Mouse (Mus musculus) layer of hippocampus, adult 2 months (tissue): ENCODE measurements around the gene Per1. TPM values are rescaled to one million over a fixed set of nuclear protein-coding genes. Genes with fewer than 3 reads are reported as not detected.
A peak's percentile ranks its signal among the peaks of the same experiment; 100 is the strongest.

ENCODE experiments used
- DNase-seq, 2 experiments: peaks; one replicate each; pipeline ENCODE4 v3.0.0; 2022; ENCODE audit warnings: low spot score in 2 of 2
- H3K27ac ChIP-seq: fragments of 200-600 bp; 2 replicates; pipeline ENCODE4 v1.8.1; 2022
- H3K4me3 ChIP-seq: fragments of 200-600 bp; 2 replicates; pipeline ENCODE4 v1.8.1; 2022; ENCODE audit warnings: mild to moderate bottlenecking
- CTCF ChIP-seq: fragments of 200-600 bp; conservative IDR thresholded peaks from 2 replicates; pipeline ENCODE4 v1.8.1; 2022; ENCODE audit warnings: antibody characterized with exemption, mild to moderate bottlenecking, moderate library complexity
- total RNA-seq, 2 experiments: library from RNA; stranded (reverse); gene quantifications; 2 replicates each; pipeline ENCODE4 v1.2.3; 2021

Per1 gene
- total RNA-seq, 2 experiments from 2014 or later: 83.4 to 95.2 TPM

DNA sequence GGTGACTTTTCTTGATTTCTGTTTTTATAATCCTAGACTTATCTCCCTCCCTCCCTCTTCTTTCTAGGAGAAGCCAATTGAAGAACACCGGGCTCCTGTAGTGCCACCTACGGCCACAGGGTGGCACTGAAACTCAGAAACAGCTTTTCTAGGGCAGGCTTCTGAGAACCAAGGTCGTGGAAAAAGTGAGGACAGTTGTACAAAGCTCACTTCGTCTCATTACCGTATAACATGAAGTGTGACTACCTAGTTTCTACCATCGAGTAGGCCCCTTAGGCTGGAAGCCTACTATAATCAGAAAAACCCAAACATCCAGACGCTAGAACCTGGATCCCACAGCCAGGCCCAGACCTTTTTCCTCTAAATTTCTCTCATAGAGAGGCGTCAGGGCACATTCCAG lies 28.1 kb upstream of the Per1 start:
- TF ChIP-seq CTCF: peak; percentile 98
- peak; percentile 88 to 92 for DNase-seq
- Histone ChIP-seq H3K27ac (peak overlapping the region; percentile 84), H3K4me3 (peak overlapping the region; percentile 31)

DNA sequence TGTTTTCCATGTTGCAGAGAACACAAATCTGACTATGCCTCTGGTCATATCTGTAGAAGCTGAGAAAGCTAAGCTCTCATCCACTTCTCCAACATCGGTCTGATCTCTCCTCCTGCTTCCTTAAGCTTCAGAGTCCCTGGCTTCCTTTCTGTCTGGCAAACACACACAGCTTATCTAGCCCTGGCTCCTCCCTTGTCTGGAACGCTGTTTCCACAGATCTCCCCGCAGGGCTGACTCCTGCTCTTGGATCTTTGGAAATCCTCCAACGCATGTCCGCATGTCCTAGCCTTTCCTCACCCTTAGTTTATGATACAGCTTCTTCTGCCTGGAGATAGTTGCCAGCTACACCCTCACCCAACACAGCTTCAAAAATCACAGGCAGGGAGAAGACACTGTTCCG lies 27.4 kb upstream of the Per1 start:
- no peak overlapping the region for H3K4me3 ChIP-seq
- no peak for TF ChIP-seq CTCF
- peak overlapping the region; percentile 84 for H3K27ac ChIP-seq
- DNase-seq: no peak

DNA sequence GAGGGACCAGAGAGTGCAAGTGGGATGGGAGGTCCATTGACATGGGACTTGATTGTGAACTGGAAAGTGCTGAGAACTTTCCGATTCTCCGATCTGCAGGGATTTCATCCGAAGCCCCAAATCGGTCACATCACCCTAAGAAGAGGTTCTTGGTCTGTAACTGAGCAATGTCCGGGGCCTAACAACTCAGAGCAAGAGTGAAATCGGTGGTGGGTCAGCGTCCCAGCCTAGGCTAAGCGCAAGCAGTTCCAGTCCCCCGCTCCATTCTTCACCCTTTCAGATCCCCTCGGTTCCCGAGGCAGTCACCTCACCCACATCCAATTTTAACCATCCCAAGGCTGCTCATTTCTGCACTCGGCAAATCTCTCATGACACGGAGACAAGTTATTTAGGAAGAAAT lies 24.9 kb upstream of the Per1 start:
- TF ChIP-seq CTCF: no peak
- DNase-seq: no peak
- Histone ChIP-seq H3K4me3 (peak overlapping the region; percentile 78), H3K27ac (peak overlapping the region; percentile 97)

DNA sequence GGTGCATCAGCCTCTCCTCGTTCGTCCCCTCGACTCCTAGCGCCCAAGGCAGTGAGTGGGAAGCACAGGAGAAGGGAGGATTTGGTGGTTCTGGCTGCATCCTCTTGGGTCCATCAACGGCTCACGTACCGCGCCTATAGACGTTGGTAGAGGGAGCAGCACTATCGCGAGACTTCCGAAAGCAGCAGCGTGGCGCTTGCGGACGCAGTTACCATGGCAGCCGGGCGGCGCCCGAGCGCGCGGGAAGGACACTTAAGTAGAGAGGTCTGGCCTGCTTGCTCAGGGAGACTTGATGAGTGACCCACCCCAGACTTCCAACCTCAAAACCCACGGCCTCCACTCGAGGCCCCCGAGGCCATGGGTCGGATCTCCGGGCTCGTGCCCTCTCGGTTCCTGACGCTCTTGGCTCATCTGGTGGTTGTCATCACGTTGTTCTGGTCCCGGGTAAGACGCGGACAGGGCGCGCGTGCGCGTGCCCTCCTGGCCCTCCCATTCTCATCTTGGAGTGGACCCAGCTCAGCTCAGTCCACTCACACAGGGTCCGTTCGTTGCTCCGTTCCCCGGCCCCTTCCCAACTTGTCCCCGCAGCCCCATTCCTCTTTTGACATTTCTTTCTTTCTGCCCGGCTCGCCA lies 24.3 kb upstream of the Per1 start, which contains the start of gene Tmem107:
Gene Tmem107, plus strand, starts transcription at position 217 of the 633 bp plus-strand sequence.
- peak within 1 kb of the TSS; percentile 97 for H3K27ac ChIP-seq

DNA sequence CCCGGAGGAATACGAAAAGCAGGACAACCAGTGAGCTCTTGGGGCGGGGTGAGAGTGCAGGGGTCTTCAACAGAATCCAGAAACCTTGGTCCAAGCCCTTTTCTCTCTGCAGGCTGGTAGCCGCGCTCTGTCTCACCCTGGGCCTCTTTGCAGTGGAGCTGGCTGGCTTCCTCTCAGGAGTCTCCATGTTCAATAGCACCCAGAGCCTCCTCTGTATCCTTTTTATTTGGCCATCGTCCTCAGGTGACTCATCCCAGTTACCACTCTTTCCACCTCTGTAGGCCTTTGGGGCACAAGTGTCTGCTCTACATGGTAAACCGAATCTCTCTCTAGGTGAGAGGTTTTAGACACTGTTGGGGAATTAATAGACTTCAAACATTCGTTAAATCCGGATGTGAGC lies 23.8 kb upstream of the Per1 start:
- H3K4me3 ChIP-seq: peak overlapping the region; percentile 78
- no peak for DNase-seq
- peak overlapping the region; percentile 97 for H3K27ac ChIP-seq
- no peak for TF ChIP-seq CTCF

More for the DNA sequence above, 24.3 kb upstream of the Per1 start, which contains the start of gene Tmem107:
- H3K4me3 ChIP-seq: peak within 1 kb of the TSS; percentile 78
- no peak for TF ChIP-seq CTCF
- DNase-seq: peak; percentile 91 to 92

DNA sequence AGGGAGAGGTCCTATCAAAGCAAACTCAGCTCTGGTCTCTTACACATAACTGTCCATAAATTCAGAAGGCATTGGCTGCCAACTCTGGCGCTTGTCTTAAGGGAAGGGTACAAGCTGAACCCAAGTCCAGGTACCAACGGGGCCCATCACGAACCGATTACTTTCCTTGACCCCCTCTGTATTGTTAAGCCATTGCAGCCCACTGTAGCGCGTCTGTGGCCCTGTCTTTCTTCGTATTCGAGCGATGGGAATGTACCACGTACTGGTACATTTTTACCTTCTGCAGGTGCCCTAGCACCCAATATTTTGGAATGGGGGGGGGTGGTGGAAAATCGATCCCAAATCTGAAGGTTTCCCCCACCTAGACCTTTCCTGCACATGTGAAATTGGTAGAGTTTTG lies 22.8 kb upstream of the Per1 start:
- Histone ChIP-seq H3K4me3 (no peak overlapping the region; the same call in 1 of the 2 replicates), H3K27ac (peak overlapping the region; percentile 100)
- no peak for TF ChIP-seq CTCF
- DNase-seq: no peak

DNA sequence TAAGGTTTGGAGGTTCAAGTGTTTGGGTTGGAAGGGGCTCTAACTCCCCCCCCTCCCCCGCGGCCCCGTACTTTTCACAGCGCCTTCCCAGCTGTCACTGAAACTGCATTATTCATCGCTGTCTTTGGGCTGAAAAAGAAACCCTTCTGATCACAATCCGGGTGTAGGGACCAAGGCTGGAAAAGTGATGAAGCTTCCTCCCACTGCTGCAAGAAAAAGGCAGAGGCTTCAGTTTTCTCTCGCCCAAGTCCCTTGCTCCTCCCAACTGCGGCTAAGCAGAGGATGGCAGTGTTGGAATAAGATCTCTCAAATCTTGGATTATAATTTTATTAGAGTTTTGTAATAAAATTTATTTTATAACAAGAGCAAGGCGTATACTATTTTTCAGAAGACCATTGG lies 22.4 kb upstream of the Per1 start:
- TF ChIP-seq CTCF: no peak
- DNase-seq: no peak
- H3K27ac ChIP-seq: peak overlapping the region; percentile 100
- peak overlapping the region; percentile 57 for H3K4me3 ChIP-seq

DNA sequence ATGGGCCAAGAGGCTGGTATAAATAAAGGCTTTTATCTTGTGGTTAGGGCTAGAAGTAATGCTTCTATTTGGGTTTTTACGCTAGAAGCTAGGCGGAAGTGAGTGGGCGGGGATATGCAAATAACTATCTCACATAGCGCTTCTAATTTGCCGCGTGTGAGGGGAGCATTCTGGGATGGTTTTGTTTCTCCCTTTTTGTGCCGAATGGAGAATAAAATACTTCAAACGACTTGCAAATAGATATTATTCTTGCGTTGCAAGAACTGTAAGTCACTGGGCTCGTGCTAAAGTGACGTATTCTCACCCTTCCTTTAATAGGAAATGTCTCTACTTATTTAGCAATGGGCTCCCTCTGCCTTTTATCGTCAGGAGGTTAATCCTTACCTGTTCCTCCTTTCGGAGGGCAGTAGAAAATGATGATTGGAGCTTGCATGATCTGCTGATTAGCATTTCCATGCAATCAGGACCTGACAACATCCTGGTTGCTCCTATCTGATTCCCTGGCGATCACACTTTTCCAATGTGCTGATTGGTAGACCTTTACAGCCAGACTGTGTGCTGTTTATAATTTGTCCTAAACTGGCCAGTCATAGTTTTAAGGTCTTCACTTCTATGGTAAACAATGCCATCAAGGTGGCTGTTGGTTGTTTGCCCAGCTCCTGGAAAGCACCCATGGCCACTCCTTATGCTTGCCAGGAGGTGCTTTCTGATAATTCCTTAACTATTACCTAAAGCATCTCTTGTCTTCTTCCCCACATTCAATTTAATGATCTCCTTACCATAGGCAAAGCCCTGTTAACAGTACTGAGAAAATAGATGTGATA lies 21.7 kb upstream of the Per1 start:
- Histone ChIP-seq H3K4me3 (peak overlapping the region; percentile 57), H3K27ac (peak overlapping the region; percentile 100)
- peak; percentile 85 to 89 for DNase-seq
- TF ChIP-seq CTCF: peak; percentile 51

DNA sequence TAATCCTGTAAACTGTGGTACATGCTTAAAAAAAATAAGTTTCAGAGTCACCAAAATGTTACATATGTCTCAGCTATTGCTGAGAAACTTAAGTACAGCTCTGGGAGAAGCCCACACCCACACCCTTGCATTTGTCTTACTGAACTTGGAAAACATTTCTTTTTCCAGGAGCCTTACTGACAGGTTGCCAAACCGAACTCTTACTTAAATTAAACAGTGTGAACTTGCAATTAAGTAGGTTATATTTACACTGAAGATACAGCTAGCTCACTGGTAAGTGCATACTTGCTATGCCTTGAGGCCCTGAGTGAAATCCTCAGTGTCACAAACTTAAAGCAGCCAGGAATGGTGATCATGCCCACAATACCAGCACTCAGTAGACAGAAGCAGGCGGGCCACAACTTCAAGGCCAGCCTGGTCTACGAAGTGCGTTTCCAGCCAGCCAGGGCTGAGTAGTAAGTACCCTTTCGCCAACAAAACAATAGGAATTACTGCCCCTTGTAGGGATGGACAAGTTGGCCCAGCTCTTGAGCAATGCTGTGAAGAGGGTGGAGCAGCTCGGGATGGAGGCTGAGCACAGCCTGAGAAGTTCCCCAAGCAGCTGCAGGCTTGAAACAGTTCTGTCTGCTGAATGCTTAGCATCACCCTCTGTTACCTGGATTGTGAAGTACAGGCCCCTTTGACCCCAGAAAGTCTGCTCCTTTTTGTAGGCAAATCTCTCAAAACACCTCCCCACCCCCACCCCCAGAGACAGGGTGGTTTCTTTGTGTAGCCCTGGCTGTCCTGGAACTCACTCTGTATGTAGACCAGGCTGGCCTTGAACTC lies 20.9 kb upstream of the Per1 start:
- no peak overlapping the region for H3K4me3 ChIP-seq

DNA sequence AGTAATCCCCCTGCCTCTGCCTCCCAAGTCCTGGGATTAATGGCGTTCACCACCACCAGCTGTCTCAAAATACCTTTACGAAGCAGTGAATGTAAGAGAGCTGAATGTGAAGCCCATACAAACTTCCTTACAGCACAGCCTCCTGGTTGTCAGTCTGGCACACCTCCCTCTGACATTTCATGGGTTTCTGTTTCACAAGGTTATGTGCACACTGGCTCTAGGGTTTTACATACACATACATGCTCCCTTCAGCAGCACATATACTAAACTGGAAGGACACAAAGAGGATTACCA lies 20.3 kb upstream of the Per1 start:
- DNase-seq: no peak
- no peak for TF ChIP-seq CTCF
- H3K27ac ChIP-seq: no peak overlapping the region
- no peak overlapping the region for H3K4me3 ChIP-seq

More for the DNA sequence above, 20.9 kb upstream of the Per1 start:
- no peak for TF ChIP-seq CTCF
- H3K27ac ChIP-seq: peak overlapping the region; percentile 100; the same call in 1 of the 2 replicates
- no peak for DNase-seq

DNA sequence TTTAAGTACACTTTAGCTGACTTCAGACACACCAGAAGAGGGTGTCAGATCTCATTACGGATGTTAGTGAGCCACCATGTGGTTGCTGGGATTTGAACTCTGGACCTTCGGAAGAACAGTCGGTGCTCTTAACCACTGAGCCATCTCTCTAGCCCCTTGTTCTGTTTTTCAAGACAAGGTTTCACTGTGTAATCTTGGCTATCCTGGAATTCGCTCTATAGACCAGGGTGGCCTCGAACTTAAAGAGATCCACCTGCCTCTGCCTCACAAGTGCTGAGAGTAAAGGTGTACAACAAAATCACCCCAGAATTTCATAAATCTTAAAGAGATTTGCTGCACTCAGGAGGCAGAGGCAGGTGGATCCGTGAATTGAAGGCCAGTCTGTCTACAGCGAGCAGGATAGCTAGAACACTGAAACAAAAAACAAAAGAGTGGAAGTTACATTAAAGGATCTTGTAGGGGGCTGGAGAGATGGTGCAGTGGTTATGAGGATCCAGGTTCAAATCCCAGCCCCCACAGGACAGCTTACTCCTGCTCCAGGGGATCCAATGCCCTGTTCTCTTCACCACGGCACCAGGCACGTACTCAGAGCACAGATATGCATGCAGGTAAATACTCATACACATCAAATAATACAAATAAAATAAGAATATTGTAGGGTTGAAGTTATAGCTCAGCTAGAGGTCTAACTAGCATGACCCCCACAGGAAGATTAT lies 19.1 kb upstream of the Per1 start:
- Histone ChIP-seq H3K27ac (peak overlapping the region; percentile 53; the same call in 1 of the 2 replicates), H3K4me3 (no peak overlapping the region)
- no peak for TF ChIP-seq CTCF
- no peak for DNase-seq

DNA sequence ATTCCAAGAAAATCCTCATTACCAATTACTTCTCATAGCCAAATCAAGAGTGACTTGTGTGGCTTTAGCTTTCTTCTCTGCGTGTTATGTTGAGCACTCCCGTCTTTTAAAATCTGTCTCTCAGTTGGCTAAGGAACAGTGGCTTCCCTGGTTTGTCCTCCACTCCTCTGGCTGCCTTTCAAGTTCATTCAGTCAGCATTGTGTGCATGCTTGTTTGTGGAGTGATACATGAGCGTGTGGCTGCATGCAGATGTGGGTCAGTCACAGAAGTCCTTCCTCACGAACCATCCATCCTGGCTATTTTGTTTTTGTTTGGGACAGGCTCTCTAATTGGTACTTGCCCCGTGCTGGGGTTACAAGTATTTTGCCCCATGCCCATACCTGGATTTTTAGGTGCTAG lies 18.4 kb upstream of the Per1 start:
- no peak for DNase-seq
- H3K27ac ChIP-seq: peak overlapping the region; percentile 53
- no peak overlapping the region for H3K4me3 ChIP-seq
- TF ChIP-seq CTCF: no peak

DNA sequence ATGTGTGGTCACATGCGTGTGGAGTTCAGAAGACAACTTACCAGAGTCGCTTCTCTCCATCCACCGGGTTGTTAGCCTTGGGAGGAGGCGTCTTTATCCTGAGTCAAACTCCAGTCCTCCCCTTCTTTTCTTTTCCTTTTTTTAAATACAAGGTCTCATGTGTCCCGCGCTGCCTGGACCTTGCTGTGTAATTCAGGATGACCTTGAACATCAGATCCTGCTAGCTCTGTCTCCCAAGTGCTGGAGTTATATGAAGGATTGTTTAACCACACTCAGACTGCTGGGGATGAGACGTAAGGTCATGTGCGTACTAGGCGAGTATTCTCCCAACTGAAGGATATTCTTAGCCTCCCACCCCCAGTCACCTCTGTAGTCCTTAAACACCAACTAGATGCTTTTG lies 17.7 kb upstream of the Per1 start:
- no peak for DNase-seq
- TF ChIP-seq CTCF: no peak
- Histone ChIP-seq H3K27ac (no peak overlapping the region), H3K4me3 (no peak overlapping the region)
